Mouse (Mus musculus): ENCODE data around the gene Pde11a.

- no peak for TF ChIP-seq CTCF (IDR thresholded peaks at IDR 0.05; ENCODE audit: control insufficient read depth, insufficient read depth, low read length)
- TF ChIP-seq POLR2A (IDR thresholded peaks at IDR 0.05; ENCODE audit: borderline replicate concordance, control insufficient read depth, low read depth, low read length), result no peak
Measured at GRCm38 (mm10) chr2:76006194-76006593, 332.4 kb downstream of the Pde11a start.

All from bone marrow, adult 2 months (tissue).